Mouse (Mus musculus): ENCODE data around the gene Flt1. TPM values are rescaled to one million over a fixed set of nuclear protein-coding genes. Genes with fewer than 3 reads are reported as not detected.
"Not testable (repeated sequence)": the region's sequence is repeated elsewhere in the genome, so short reads cannot be mapped to it uniquely, and the experiment has no call there.

Flt1 gene
- polyA plus RNA-seq, 1 experiment from 2014 or later, result 11.2 TPM

GRCm38 (mm10) chr5:147574517-147574916 lies 151.3 kb downstream of the Flt1 start:
- 70% methylated on average over 8 of the region's 8 CpGs for WGBS
- no peak for ATAC-seq (ENCODE audit: insufficient number of reproducible peaks, insufficient read depth, low FRiP score, low TSS enrichment, low read depth)
- H3K4me1 ChIP-seq (replicated peaks), result no peaks in the 10 kb centered on the region
- H3K9ac ChIP-seq (replicated peaks), result no peak overlapping the region
- peaks cover 4% of the 10 kb centered on the region; the same call in 1 of the 2 replicates for H3K27me3 ChIP-seq
- H3K4me3 ChIP-seq (replicated peaks), result no peak overlapping the region
- no peaks in the 10 kb centered on the region for H3K9me3 ChIP-seq
- H3K36me3 ChIP-seq, result no peaks in the 10 kb centered on the region
- no peak overlapping the region for H3K4me2 ChIP-seq
- H3K27ac ChIP-seq, result no peak overlapping the region

GRCm38 (mm10) chr5:147573555-147573954 lies 152.3 kb downstream of the Flt1 start:
- Histone ChIP-seq H3K9me3 (no peaks in the 10 kb centered on the region), H3K4me1 (replicated peaks) (no peaks in the 10 kb centered on the region), H3K27me3 (peaks cover 4% of the 10 kb centered on the region; the same call in 1 of the 2 replicates), H3K4me3 (replicated peaks) (no peak overlapping the region), H3K36me3 (no peaks in the 10 kb centered on the region), H3K4me2 (no peak overlapping the region), H3K9ac (replicated peaks) (no peak overlapping the region), H3K27ac (no peak overlapping the region)
- 94% methylated on average over 1 of the region's 1 CpGs for WGBS
- ATAC-seq (ENCODE audit: insufficient number of reproducible peaks, insufficient read depth, low FRiP score, low TSS enrichment, low read depth), result no peak

- no peak overlapping the region for H3K4me2 ChIP-seq
- no peaks in the 10 kb centered on the region for H3K36me3 ChIP-seq
- no peak overlapping the region for H3K4me3 ChIP-seq (replicated peaks)
- 89% methylated on average over 7 of the region's 7 CpGs for WGBS
- H3K9me3 ChIP-seq, result no peaks in the 10 kb centered on the region
- no peak for ATAC-seq (ENCODE audit: insufficient number of reproducible peaks, insufficient read depth, low FRiP score, low TSS enrichment, low read depth)
- H3K4me1 ChIP-seq (replicated peaks), result no peaks in the 10 kb centered on the region
- H3K9ac ChIP-seq (replicated peaks), result no peak overlapping the region
- no peak overlapping the region for H3K27ac ChIP-seq
- peaks cover 4% of the 10 kb centered on the region; the same call in 1 of the 2 replicates for H3K27me3 ChIP-seq
Measured at GRCm38 (mm10) chr5:147572695-147573094, 153.1 kb downstream of the Flt1 start.

- Histone ChIP-seq H3K36me3 (no peaks in the 10 kb centered on the region), H3K4me2 (no peak overlapping the region), H3K27me3 (no peaks in the 10 kb centered on the region), H3K4me1 (replicated peaks) (peaks cover 6% of the 10 kb centered on the region; the same call in 1 of the 2 replicates), H3K4me3 (replicated peaks) (no peak overlapping the region), H3K9ac (replicated peaks) (no peak overlapping the region), H3K27ac (no peak overlapping the region), H3K9me3 (no peaks in the 10 kb centered on the region)
- 65% methylated on average over 7 of the region's 7 CpGs for WGBS
- no peak for ATAC-seq (ENCODE audit: insufficient number of reproducible peaks, insufficient read depth, low FRiP score, low TSS enrichment, low read depth)
Measured at GRCm38 (mm10) chr5:147566335-147566734, 159.5 kb downstream of the Flt1 start.

GRCm38 (mm10) chr5:147565444-147565843 lies 160.4 kb downstream of the Flt1 start:
- Histone ChIP-seq H3K9me3 (no peaks in the 10 kb centered on the region), H3K9ac (replicated peaks) (no peak overlapping the region), H3K4me3 (replicated peaks) (no peak overlapping the region), H3K36me3 (no peaks in the 10 kb centered on the region), H3K27me3 (no peaks in the 10 kb centered on the region), H3K4me2 (no peak overlapping the region), H3K27ac (no peak overlapping the region), H3K4me1 (replicated peaks) (peaks cover 6% of the 10 kb centered on the region; the same call in 1 of the 2 replicates)
- no peak for ATAC-seq (ENCODE audit: insufficient number of reproducible peaks, insufficient read depth, low FRiP score, low TSS enrichment, low read depth)
- 81% methylated on average over 7 of the region's 7 CpGs for WGBS

GRCm38 (mm10) chr5:147564140-147564590 lies 161.6 kb downstream of the Flt1 start:
- H3K4me2 ChIP-seq, result peak overlapping the region; percentile 40
- peaks cover 6% of the 10 kb centered on the region; the same call in 1 of the 2 replicates for H3K4me1 ChIP-seq (replicated peaks)
- H3K27ac ChIP-seq, result no peak overlapping the region
- H3K27me3 ChIP-seq, result no peaks in the 10 kb centered on the region
- no peak for ATAC-seq (ENCODE audit: insufficient number of reproducible peaks, insufficient read depth, low FRiP score, low TSS enrichment, low read depth)
- no peaks in the 10 kb centered on the region for H3K36me3 ChIP-seq
- 0 out of 2 replicates have a peak overlapping the region, but pooled peaks have one; percentile 23 for H3K9ac ChIP-seq (replicated peaks)
- WGBS, result 27% methylated on average over 16 of the region's 16 CpGs
- no peaks in the 10 kb centered on the region for H3K9me3 ChIP-seq
- no peak overlapping the region for H3K4me3 ChIP-seq (replicated peaks)

- 0 out of 2 replicates have a peak, but pooled peaks have one; percentile 52 for ATAC-seq (ENCODE audit: insufficient number of reproducible peaks, insufficient read depth, low FRiP score, low TSS enrichment, low read depth)
- peaks cover 6% of the 10 kb centered on the region; the same call in 1 of the 2 replicates for H3K4me1 ChIP-seq (replicated peaks)
- 0 out of 2 replicates have a peak overlapping the region, but pooled peaks have one; percentile 23 for H3K9ac ChIP-seq (replicated peaks)
- H3K27ac ChIP-seq, result no peak overlapping the region
- H3K27me3 ChIP-seq, result no peaks in the 10 kb centered on the region
- H3K36me3 ChIP-seq, result no peaks in the 10 kb centered on the region
- 46% methylated on average over 18 of the region's 18 CpGs for WGBS
- H3K4me3 ChIP-seq (replicated peaks), result no peak overlapping the region
- H3K9me3 ChIP-seq, result no peaks in the 10 kb centered on the region
- peak overlapping the region; percentile 40 for H3K4me2 ChIP-seq
Measured at GRCm38 (mm10) chr5:147563511-147564139, 162.2 kb downstream of the Flt1 start.

- WGBS, result 77% methylated on average over 6 of the region's 6 CpGs
- not testable (repeated sequence) for ATAC-seq (ENCODE audit: insufficient number of reproducible peaks, insufficient read depth, low FRiP score, low TSS enrichment, low read depth); H3K36me3 ChIP-seq; H3K9ac ChIP-seq (replicated peaks); H3K4me3 ChIP-seq (replicated peaks); H3K9me3 ChIP-seq; H3K4me1 ChIP-seq (replicated peaks); H3K27ac ChIP-seq; H3K27me3 ChIP-seq; H3K4me2 ChIP-seq
Measured at GRCm38 (mm10) chr5:147557641-147558040, 168.2 kb downstream of the Flt1 start.

- Histone ChIP-seq H3K4me3 (replicated peaks) (no peak overlapping the region), H3K4me1 (replicated peaks) (peaks cover 19% of the 10 kb centered on the region), H3K4me2 (no peak overlapping the region), H3K9me3 (no peaks in the 10 kb centered on the region), H3K27ac (peak overlapping the region; percentile 69), H3K9ac (replicated peaks) (no peak overlapping the region), H3K27me3 (no peaks in the 10 kb centered on the region), H3K36me3 (peaks cover 36% of the 10 kb centered on the region)
- 41% methylated on average over 13 of the region's 13 CpGs for WGBS
- peak; percentile 54; the same call in 1 of the 2 replicates for ATAC-seq (ENCODE audit: insufficient number of reproducible peaks, insufficient read depth, low FRiP score, low TSS enrichment, low read depth)
Measured at GRCm38 (mm10) chr5:147551879-147552627, 173.8 kb downstream of the Flt1 start.

- Histone ChIP-seq H3K27me3 (no peaks in the 10 kb centered on the region), H3K4me2 (no peak overlapping the region), H3K27ac (no peak overlapping the region), H3K36me3 (peaks cover 57% of the 10 kb centered on the region), H3K9ac (replicated peaks) (no peak overlapping the region), H3K4me3 (replicated peaks) (no peak overlapping the region), H3K9me3 (no peaks in the 10 kb centered on the region), H3K4me1 (replicated peaks) (peaks cover 12% of the 10 kb centered on the region)
- WGBS, result 88% methylated on average over 12 of the region's 12 CpGs
- no peak for ATAC-seq (ENCODE audit: insufficient number of reproducible peaks, insufficient read depth, low FRiP score, low TSS enrichment, low read depth)
Measured at GRCm38 (mm10) chr5:147549016-147549755, 176.6 kb downstream of the Flt1 start.

GRCm38 (mm10) chr5:147545731-147546241 lies 180.0 kb downstream of the Flt1 start:
- H3K9ac ChIP-seq (replicated peaks), result no peak overlapping the region
- H3K4me1 ChIP-seq (replicated peaks), result no peaks in the 10 kb centered on the region; the same call in 1 of the 2 replicates
- H3K27me3 ChIP-seq, result no peaks in the 10 kb centered on the region
- peaks cover 75% of the 10 kb centered on the region for H3K36me3 ChIP-seq
- WGBS, result 73% methylated on average over 11 of the region's 11 CpGs
- H3K4me2 ChIP-seq, result no peak overlapping the region
- no peak overlapping the region for H3K27ac ChIP-seq
- ATAC-seq (ENCODE audit: insufficient number of reproducible peaks, insufficient read depth, low FRiP score, low TSS enrichment, low read depth), result no peak
- no peaks in the 10 kb centered on the region for H3K9me3 ChIP-seq
- no peak overlapping the region for H3K4me3 ChIP-seq (replicated peaks)

All from limb, embryonic 12.5 days (tissue).